Mouse (Mus musculus) intestine, postnatal 0 days (tissue): ENCODE results near the gene Tlcd2. TPM values are rescaled to one million over a fixed set of nuclear protein-coding genes. Genes with fewer than 3 reads are reported as not detected.

Experiments used
- ATAC-seq: fragments of 200-750 bp; cut with Nextera tagmentation; 2 replicates; pipeline ENCODE4 v1.8.0; 2017; ENCODE audit warnings: mild to moderate bottlenecking, moderate TSS enrichment, moderate library complexity
- H3K27ac ChIP-seq: fragments of 300-500 bp; sonication (generic); 2 replicates; pipeline ENCODE4 v1.5.1; 2014; ENCODE audit warnings: mild to moderate bottlenecking, low read depth, low read length, moderate library complexity
- H3K27me3 ChIP-seq: fragments of 300-500 bp; sonication (generic); replicated peaks from 2 replicates; pipeline ENCODE4 v1.6.1; 2014; ENCODE audit warnings: low read length, mixed read lengths; ENCODE audit not compliant: control insufficient read depth, insufficient read depth
- H3K36me3 ChIP-seq: fragments of 300-500 bp; sonication (generic); 2 replicates; pipeline ENCODE4 v1.6.1; 2014; ENCODE audit warnings: mild to moderate bottlenecking, moderate library complexity; ENCODE audit not compliant: control insufficient read depth, insufficient read depth
- H3K4me1 ChIP-seq: fragments of 300-500 bp; sonication (generic); replicated peaks from 2 replicates; pipeline ENCODE4 v1.6.1; 2014; ENCODE audit warnings: antibody characterized with exemption, low read length, mixed read lengths; ENCODE audit not compliant: control insufficient read depth, insufficient read depth
- H3K4me2 ChIP-seq: fragments of 300-500 bp; sonication (generic); replicated peaks from 2 replicates; pipeline ENCODE4 v1.6.1; 2014; ENCODE audit warnings: low read depth, mild to moderate bottlenecking, moderate library complexity
- H3K4me3 ChIP-seq: fragments of 300-500 bp; sonication (generic); 2 replicates; pipeline ENCODE4 v1.5.1; 2014; ENCODE audit warnings: low read depth, low read length
- H3K9ac ChIP-seq: fragments of 300-500 bp; sonication (generic); 2 replicates; pipeline ENCODE4 v1.6.1; 2014; ENCODE audit warnings: mild to moderate bottlenecking, low read depth, low read length
- H3K9me3 ChIP-seq: fragments of 300-500 bp; sonication (generic); 2 replicates; pipeline ENCODE4 v1.6.1; 2016; ENCODE audit warnings: mixed run types; ENCODE audit not compliant: control insufficient read depth
- CTCF ChIP-seq: sonication (generic); IDR thresholded peaks from 2 replicates; pipeline ENCODE4 v1.5.1; 2016; ENCODE audit warnings: low read depth, mild to moderate bottlenecking, control low read depth, antibody characterized with exemption, moderate library complexity
- WGBS: fragments of 180-500 bp; shearing (Covaris S2); extraction: QIAGEN DNeasy Blood & Tissue Kit; methylation state at CpG from one replicate; pipeline ENCODE4 v1.1.7; 2014; 5-methylcytosine and 5-hydroxymethylcytosine counted together
- polyA plus RNA-seq: library from polyadenylated mRNA; unstranded; fragments of >200 nt; fragmentation: Nextera tagmentation; extraction: Ambion mirVana; gene quantifications from 2 replicates; pipeline ENCODE4 v1.2.1, GENCODE M21; 2015

Gene Tlcd2
- polyA plus RNA-seq, 1 experiment from 2014 or later = 52.7 TPM

DNA sequence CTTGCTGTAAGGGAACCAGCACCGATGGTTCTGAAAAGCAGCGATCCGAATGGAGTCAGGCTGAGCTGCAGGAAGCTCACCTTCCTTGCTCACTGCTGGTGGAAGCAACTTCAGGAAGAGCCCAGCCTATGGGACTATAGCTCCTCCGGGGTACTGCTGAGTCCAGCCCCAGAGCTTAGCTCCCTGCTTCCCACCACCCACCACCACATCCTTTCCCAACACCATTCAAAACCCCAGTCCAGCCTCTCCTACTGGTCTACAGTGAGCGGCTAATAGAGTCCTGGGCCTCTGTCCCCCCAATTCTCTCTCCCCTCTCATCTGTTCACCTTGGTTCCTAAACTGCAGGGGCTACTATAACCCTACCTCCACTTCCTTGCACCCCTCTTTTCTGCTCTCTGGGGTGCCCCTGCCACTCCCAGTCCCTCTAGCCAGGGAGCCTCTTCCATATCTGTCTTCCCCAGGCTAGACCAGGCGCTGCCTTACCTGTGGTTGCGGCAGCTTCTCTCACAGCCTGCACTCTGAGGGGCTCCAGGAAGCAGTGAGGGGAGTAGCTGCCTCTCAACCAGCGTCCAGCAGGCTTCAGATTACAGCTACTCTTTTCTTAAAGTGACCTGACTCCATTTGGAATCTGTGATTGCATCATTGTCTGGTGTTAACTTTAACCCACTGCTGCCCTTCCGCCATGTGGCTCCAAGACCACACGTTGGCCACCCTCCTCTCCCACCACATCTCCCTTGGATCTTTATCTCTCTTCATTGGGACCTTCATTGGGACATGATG, 39.3 kb upstream of the Tlcd2 start, which contains the start of gene Serpinf1:
Serpinf1 (minus strand) TSS at position 689 of the 780 bp plus-strand sequence.
- Histone ChIP-seq H3K27me3 (no peaks in the 10 kb centered on the region), H3K36me3 (no peaks in the 10 kb centered on the region), H3K4me2 (peak within 1 kb of the TSS; percentile 40; the same call in 1 of the 2 replicates), H3K9me3 (no peaks in the 10 kb centered on the region), H3K4me1 (no peaks in the 10 kb centered on the region), H3K9ac (no peak within 1 kb of the TSS), H3K27ac (no peak within 1 kb of the TSS), H3K4me3 (no peak within 1 kb of the TSS)
- no peak for TF ChIP-seq CTCF
- WGBS = 42% methylated on average over 10 of the region's 10 CpGs
- ATAC-seq = no peak

DNA sequence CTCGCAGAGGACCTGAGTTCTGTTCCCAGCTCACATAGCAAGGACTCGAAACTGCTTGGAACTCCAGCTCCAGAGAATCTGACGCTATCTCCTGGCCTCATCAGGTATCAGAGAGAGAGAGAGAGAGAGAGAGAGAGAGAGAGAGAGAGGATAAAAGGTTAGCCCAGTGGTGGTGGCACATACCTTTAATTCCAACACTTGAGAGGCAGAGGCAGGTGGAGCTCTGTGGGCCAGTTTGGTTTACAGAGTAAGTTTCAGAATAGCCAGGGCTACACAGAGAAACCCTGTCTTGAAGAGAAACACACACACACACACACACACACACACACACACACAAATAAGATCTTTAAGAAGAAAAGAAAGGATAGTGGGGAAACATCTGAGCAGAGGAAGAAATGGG, 38.4 kb upstream of the Tlcd2 start:
- Histone ChIP-seq H3K36me3 (no peaks in the 10 kb centered on the region), H3K4me1 (no peaks in the 10 kb centered on the region), H3K27ac (no peak overlapping the region), H3K9me3 (no peaks in the 10 kb centered on the region), H3K4me2 (no peak overlapping the region), H3K4me3 (no peak overlapping the region), H3K9ac (no peak overlapping the region), H3K27me3 (no peaks in the 10 kb centered on the region)
- no peak for ATAC-seq
- 82% methylated on average over 3 of the region's 3 CpGs for WGBS
- no peak for TF ChIP-seq CTCF

DNA sequence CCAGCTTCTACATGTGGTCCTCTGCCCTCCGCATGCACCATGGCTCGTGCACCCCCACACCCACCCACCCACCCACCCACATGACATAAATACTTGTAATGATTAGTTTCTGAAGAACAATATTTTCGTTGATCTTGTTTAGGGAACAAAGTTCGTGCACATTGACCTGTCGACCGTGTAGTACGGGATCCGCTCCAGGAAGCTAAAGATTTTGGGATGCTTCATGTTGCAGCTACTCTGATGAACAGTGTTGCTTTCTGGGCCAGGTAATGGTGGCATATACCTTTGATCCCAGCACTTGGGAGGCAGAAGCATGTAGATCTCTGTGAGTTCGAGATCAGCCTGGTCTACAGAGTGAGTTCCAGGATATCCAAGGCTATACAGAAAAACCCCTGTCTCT, 37.5 kb upstream of the Tlcd2 start:
- H3K4me3 ChIP-seq = no peak overlapping the region
- no peaks in the 10 kb centered on the region for H3K4me1 ChIP-seq
- no peaks in the 10 kb centered on the region for H3K36me3 ChIP-seq
- peak; percentile 55; the same call in 1 of the 2 replicates for ATAC-seq
- WGBS = 68% methylated on average over 9 of the region's 9 CpGs
- no peaks in the 10 kb centered on the region for H3K27me3 ChIP-seq
- TF ChIP-seq CTCF = no peak
- H3K9ac ChIP-seq = no peak overlapping the region
- no peaks in the 10 kb centered on the region for H3K9me3 ChIP-seq
- H3K27ac ChIP-seq = no peak overlapping the region
- H3K4me2 ChIP-seq = no peak overlapping the region

DNA sequence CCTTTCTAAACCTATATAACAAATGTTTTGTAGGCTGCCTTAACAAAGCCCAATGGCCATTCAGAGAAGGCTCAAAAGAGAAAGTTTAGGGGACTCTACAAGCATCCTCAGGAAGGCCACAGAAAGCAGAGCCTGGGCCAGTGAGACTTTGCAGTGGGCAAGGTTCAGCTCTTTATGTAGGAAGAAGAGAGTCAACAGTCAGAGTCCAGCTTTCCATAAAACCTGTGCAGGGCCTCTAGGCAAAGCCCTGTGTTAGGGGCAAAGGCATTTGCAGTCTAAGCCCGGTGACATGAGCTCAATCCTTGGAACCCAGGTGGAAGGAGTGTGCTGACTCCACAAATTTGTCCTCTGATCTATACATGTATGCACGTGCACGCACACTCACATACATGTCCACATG, 37.1 kb upstream of the Tlcd2 start:
- Histone ChIP-seq H3K36me3 (no peaks in the 10 kb centered on the region), H3K9ac (no peak overlapping the region), H3K27ac (no peak overlapping the region), H3K4me3 (no peak overlapping the region), H3K4me2 (no peak overlapping the region), H3K27me3 (no peaks in the 10 kb centered on the region), H3K9me3 (no peaks in the 10 kb centered on the region), H3K4me1 (no peaks in the 10 kb centered on the region)
- TF ChIP-seq CTCF = no peak
- peak; percentile 87 for ATAC-seq
- WGBS = 60% methylated on average over 3 of the region's 3 CpGs

DNA sequence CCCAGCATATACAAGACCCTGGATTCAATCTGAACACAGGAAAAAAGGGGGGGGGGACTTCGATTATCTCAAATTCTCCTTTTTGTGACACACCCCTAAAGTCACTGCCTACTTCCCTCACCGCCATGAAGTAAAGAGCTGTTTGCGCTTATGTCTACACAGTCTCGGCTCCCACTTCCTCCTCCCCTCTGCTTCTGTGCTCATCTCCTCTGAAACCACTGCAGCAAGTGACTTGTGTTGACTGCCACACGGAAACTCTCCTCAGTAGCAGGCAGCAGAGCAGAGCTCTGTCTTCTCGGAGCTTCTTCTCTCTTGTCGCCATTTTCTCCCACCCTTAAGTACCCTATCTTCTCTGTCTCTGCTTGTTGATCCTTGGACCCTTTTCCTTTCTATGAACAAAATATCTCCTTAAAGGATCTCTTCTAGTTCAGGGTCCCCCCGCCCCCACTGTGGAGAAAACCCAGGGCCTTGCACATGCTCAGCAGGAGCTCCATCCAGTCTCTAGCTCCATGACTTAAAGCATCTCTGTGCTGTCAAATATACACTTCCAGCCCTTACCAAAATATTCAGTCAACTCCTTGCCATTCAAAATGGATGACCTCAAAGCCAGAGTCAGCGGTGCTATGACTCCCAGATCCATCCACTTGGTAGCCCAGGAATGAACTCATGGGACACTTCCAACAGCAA, 32.4 kb upstream of the Tlcd2 start:
- TF ChIP-seq CTCF = no peak
- Histone ChIP-seq H3K27ac (no peak overlapping the region), H3K27me3 (no peaks in the 10 kb centered on the region), H3K9me3 (no peaks in the 10 kb centered on the region), H3K9ac (no peak overlapping the region), H3K4me3 (no peak overlapping the region), H3K4me2 (no peak overlapping the region), H3K36me3 (no peaks in the 10 kb centered on the region), H3K4me1 (no peaks in the 10 kb centered on the region)
- ATAC-seq = no peak
- 73% methylated on average over 9 of the region's 9 CpGs for WGBS

DNA sequence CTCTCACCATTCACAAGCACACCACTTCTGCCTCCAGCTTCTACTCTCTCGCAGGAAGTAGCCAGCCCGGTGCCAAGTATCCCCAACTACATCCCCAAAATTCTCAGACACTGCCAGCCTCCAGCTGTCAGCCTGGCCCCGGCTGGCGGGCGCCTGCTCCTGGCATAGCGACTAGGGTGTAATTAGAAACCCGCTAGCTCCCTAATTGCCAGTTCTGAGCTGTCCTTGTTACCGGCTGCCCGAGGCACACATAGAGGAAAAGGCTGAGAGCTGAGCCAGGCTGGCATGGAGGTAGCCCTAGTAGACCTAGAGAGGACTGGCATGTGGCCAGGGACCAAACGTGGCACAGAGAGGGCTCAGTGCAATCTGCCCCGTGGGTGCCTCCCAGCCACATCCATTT, 30.2 kb upstream of the Tlcd2 start:
- Histone ChIP-seq H3K9me3 (no peaks in the 10 kb centered on the region), H3K4me1 (no peaks in the 10 kb centered on the region), H3K4me3 (no peak overlapping the region), H3K27ac (no peak overlapping the region; the same call in 1 of the 2 replicates), H3K36me3 (no peaks in the 10 kb centered on the region), H3K4me2 (no peak overlapping the region), H3K27me3 (no peaks in the 10 kb centered on the region), H3K9ac (no peak overlapping the region)
- 90% methylated on average over 11 of the region's 11 CpGs for WGBS
- no peak for TF ChIP-seq CTCF
- ATAC-seq = no peak
